Mouse (Mus musculus) neural tube, embryonic 12.5 days (tissue): Measurements from ENCODE around the gene Prkd2. TPM values are rescaled to one million over a fixed set of nuclear protein-coding genes. Genes with fewer than 3 reads are reported as not detected.

Experiments
- ATAC-seq: fragments of 200-750 bp; cut with Nextera tagmentation; 2 replicates; pipeline ENCODE4 v1.8.0; 2017; ENCODE audit warnings: low read depth, mild to moderate bottlenecking, moderate TSS enrichment, moderate library complexity; ENCODE audit not compliant: low FRiP score
- H3K27ac ChIP-seq: fragments of 300-500 bp; sonication (generic); 2 replicates; pipeline ENCODE4 v1.5.1; 2016
- H3K27me3 ChIP-seq: fragments of 300-500 bp; sonication (generic); replicated peaks from 2 replicates; pipeline ENCODE4 v1.6.1; 2016; ENCODE audit warnings: mild to moderate bottlenecking
- H3K36me3 ChIP-seq: fragments of 300-500 bp; sonication (generic); 2 replicates; pipeline ENCODE4 v1.6.1; 2016; ENCODE audit warnings: mild to moderate bottlenecking
- H3K4me1 ChIP-seq: fragments of 300-500 bp; sonication (generic); 2 replicates; pipeline ENCODE4 v1.6.1; 2016
- H3K4me2 ChIP-seq: fragments of 300-500 bp; sonication (generic); replicated peaks from 2 replicates; pipeline ENCODE4 v1.6.1; 2016; ENCODE audit warnings: mild to moderate bottlenecking
- H3K4me3 ChIP-seq: fragments of 300-500 bp; sonication (generic); 2 replicates; pipeline ENCODE4 v1.5.1; 2016
- H3K9ac ChIP-seq: fragments of 300-500 bp; sonication (generic); 2 replicates; pipeline ENCODE4 v1.6.1; 2016; ENCODE audit warnings: mild to moderate bottlenecking
- H3K9me3 ChIP-seq: fragments of 300-500 bp; sonication (generic); 2 replicates; pipeline ENCODE4 v1.6.1; 2016; ENCODE audit warnings: mild to moderate bottlenecking
- WGBS: fragments of 180-500 bp; shearing (Covaris S2); methylation state at CpG from one replicate; pipeline ENCODE4 v1.1.7; 2016; 5-methylcytosine and 5-hydroxymethylcytosine counted together
- polyA plus RNA-seq: library from polyadenylated mRNA; unstranded; fragments of >200 nt; fragmentation: Nextera tagmentation; extraction: Ambion mirVana; gene quantifications from 2 replicates; pipeline ENCODE4 v1.2.1, GENCODE M21; 2016

The Prkd2 gene
- polyA plus RNA-seq, 1 experiment from 2014 or later: 10.4 TPM

- no peaks in the 10 kb centered on the region for H3K27me3 ChIP-seq
- ATAC-seq: no peak
- H3K36me3 ChIP-seq: peaks cover 27% of the 10 kb centered on the region
- no peak overlapping the region for H3K27ac ChIP-seq
- no peak overlapping the region for H3K9ac ChIP-seq
- WGBS: 95% methylated on average over 5 of the region's 5 CpGs
- no peaks in the 10 kb centered on the region for H3K9me3 ChIP-seq
- H3K4me2 ChIP-seq: no peak overlapping the region
- peaks cover 30% of the 10 kb centered on the region for H3K4me1 ChIP-seq
- no peak overlapping the region for H3K4me3 ChIP-seq
Measured at GRCm38 (mm10) chr7:16846775-16847174, 4.1 kb downstream of the Prkd2 start.

- Histone ChIP-seq H3K4me1 (peaks cover 24% of the 10 kb centered on the region), H3K9ac (no peak overlapping the region), H3K27ac (no peak overlapping the region), H3K4me2 (no peak overlapping the region), H3K4me3 (no peak overlapping the region), H3K9me3 (no peaks in the 10 kb centered on the region), H3K36me3 (peaks cover 25% of the 10 kb centered on the region), H3K27me3 (no peaks in the 10 kb centered on the region)
- WGBS: 87% methylated on average over 19 of the region's 19 CpGs
- no peak for ATAC-seq
Measured at GRCm38 (mm10) chr7:16847507-16847906, 4.8 kb downstream of the Prkd2 start.

GRCm38 (mm10) chr7:16848579-16848978, 5.9 kb downstream of the Prkd2 start:
- Histone ChIP-seq H3K9me3 (no peaks in the 10 kb centered on the region), H3K4me1 (peaks cover 22% of the 10 kb centered on the region), H3K27ac (no peak overlapping the region), H3K27me3 (no peaks in the 10 kb centered on the region), H3K9ac (no peak overlapping the region), H3K36me3 (peaks cover 32% of the 10 kb centered on the region), H3K4me2 (0 out of 2 replicates have a peak overlapping the region, but pooled peaks have one; percentile 9), H3K4me3 (no peak overlapping the region)
- no peak for ATAC-seq
- WGBS: 23% methylated on average over 17 of the region's 17 CpGs

GRCm38 (mm10) chr7:16851636-16852035, 8.9 kb downstream of the Prkd2 start:
- H3K27ac ChIP-seq: no peak overlapping the region
- WGBS: 88% methylated on average over 4 of the region's 4 CpGs
- H3K4me1 ChIP-seq: no peaks in the 10 kb centered on the region
- no peak overlapping the region for H3K4me3 ChIP-seq
- ATAC-seq: no peak
- no peak overlapping the region for H3K9ac ChIP-seq
- H3K4me2 ChIP-seq: no peak overlapping the region
- no peaks in the 10 kb centered on the region for H3K9me3 ChIP-seq
- peaks cover 61% of the 10 kb centered on the region for H3K36me3 ChIP-seq
- no peaks in the 10 kb centered on the region for H3K27me3 ChIP-seq

- no peak overlapping the region for H3K9ac ChIP-seq
- no peaks in the 10 kb centered on the region for H3K4me1 ChIP-seq
- H3K36me3 ChIP-seq: peaks cover 75% of the 10 kb centered on the region
- no peak overlapping the region for H3K4me2 ChIP-seq
- H3K27me3 ChIP-seq: no peaks in the 10 kb centered on the region
- no peak overlapping the region for H3K4me3 ChIP-seq
- H3K9me3 ChIP-seq: no peaks in the 10 kb centered on the region
- 90% methylated on average over 14 of the region's 14 CpGs for WGBS
- ATAC-seq: no peak
- H3K27ac ChIP-seq: no peak overlapping the region
Measured at GRCm38 (mm10) chr7:16853302-16853831, 10.7 kb downstream of the Prkd2 start.

- Histone ChIP-seq H3K36me3 (peaks cover 53% of the 10 kb centered on the region), H3K4me2 (no peak overlapping the region), H3K9me3 (no peaks in the 10 kb centered on the region), H3K4me3 (no peak overlapping the region), H3K27me3 (no peaks in the 10 kb centered on the region), H3K4me1 (no peaks in the 10 kb centered on the region), H3K9ac (no peak overlapping the region), H3K27ac (no peak overlapping the region)
- WGBS: 24% methylated on average over 17 of the region's 17 CpGs
- no peak for ATAC-seq
Measured at GRCm38 (mm10) chr7:16858336-16858735, 15.6 kb downstream of the Prkd2 start.

GRCm38 (mm10) chr7:16859902-16860651, 17.4 kb downstream of the Prkd2 start:
- no peaks in the 10 kb centered on the region for H3K27me3 ChIP-seq
- no peaks in the 10 kb centered on the region for H3K9me3 ChIP-seq
- H3K36me3 ChIP-seq: peaks cover 52% of the 10 kb centered on the region
- H3K27ac ChIP-seq: no peak overlapping the region
- no peak for ATAC-seq
- H3K4me3 ChIP-seq: no peak overlapping the region
- no peak overlapping the region for H3K9ac ChIP-seq
- no peaks in the 10 kb centered on the region for H3K4me1 ChIP-seq
- WGBS: 30% methylated on average over 5 of the region's 5 CpGs
- no peak overlapping the region for H3K4me2 ChIP-seq

- Histone ChIP-seq H3K36me3 (peaks cover 38% of the 10 kb centered on the region), H3K4me1 (peaks cover 10% of the 10 kb centered on the region; the same call in 1 of the 2 replicates), H3K4me3 (no peak overlapping the region), H3K9ac (no peak overlapping the region), H3K4me2 (no peak overlapping the region), H3K9me3 (no peaks in the 10 kb centered on the region), H3K27me3 (no peaks in the 10 kb centered on the region), H3K27ac (no peak overlapping the region)
- WGBS: 95% methylated on average over 3 of the region's 3 CpGs
- ATAC-seq: no peak
Measured at GRCm38 (mm10) chr7:16867488-16867887, 24.8 kb downstream of the Prkd2 start.

GRCm38 (mm10) chr7:16869497-16869896, 26.8 kb downstream of the Prkd2 start:
- Histone ChIP-seq H3K27me3 (no peaks in the 10 kb centered on the region), H3K9ac (peak overlapping the region; percentile 33; the same call in 1 of the 2 replicates), H3K27ac (0 out of 2 replicates have a peak overlapping the region, but pooled peaks have one; percentile 8), H3K4me2 (peak overlapping the region; percentile 51), H3K4me3 (peak overlapping the region; percentile 18; the same call in 1 of the 2 replicates), H3K4me1 (peaks cover 10% of the 10 kb centered on the region; the same call in 1 of the 2 replicates), H3K36me3 (peaks cover 28% of the 10 kb centered on the region), H3K9me3 (no peaks in the 10 kb centered on the region)
- whole genome bisulfite sequencing: 10% methylated on average over 16 of the region's 16 CpGs
- peak; percentile 93 for ATAC-seq

GRCm38 (mm10) chr7:16871600-16871999, 28.9 kb downstream of the Prkd2 start:
- Histone ChIP-seq H3K9ac (no peak overlapping the region), H3K36me3 (peaks cover 11% of the 10 kb centered on the region; the same call in 1 of the 2 replicates), H3K9me3 (no peaks in the 10 kb centered on the region), H3K27me3 (no peaks in the 10 kb centered on the region), H3K27ac (no peak overlapping the region), H3K4me3 (no peak overlapping the region), H3K4me1 (peaks cover 19% of the 10 kb centered on the region), H3K4me2 (no peak overlapping the region)
- 87% methylated on average over 10 of the region's 10 CpGs for WGBS
- no peak for ATAC-seq

GRCm38 (mm10) chr7:16872478-16872877, 29.8 kb downstream of the Prkd2 start:
- Histone ChIP-seq H3K27me3 (no peaks in the 10 kb centered on the region), H3K4me3 (no peak overlapping the region), H3K27ac (no peak overlapping the region), H3K9me3 (no peaks in the 10 kb centered on the region), H3K36me3 (peaks cover 5% of the 10 kb centered on the region; the same call in 1 of the 2 replicates), H3K4me1 (peaks cover 24% of the 10 kb centered on the region), H3K9ac (no peak overlapping the region), H3K4me2 (no peak overlapping the region)
- no peak for ATAC-seq
- 92% methylated on average over 9 of the region's 9 CpGs for WGBS

GRCm38 (mm10) chr7:16873392-16873791, 30.7 kb downstream of the Prkd2 start:
- Histone ChIP-seq H3K4me2 (0 out of 2 replicates have a peak overlapping the region, but pooled peaks have one; percentile 83), H3K27me3 (no peaks in the 10 kb centered on the region), H3K4me3 (no peak overlapping the region), H3K36me3 (peaks cover 3% of the 10 kb centered on the region; the same call in 1 of the 2 replicates), H3K4me1 (peaks cover 24% of the 10 kb centered on the region), H3K27ac (no peak overlapping the region), H3K9ac (no peak overlapping the region), H3K9me3 (no peaks in the 10 kb centered on the region)
- 92% methylated on average over 4 of the region's 4 CpGs for WGBS
- no peak for ATAC-seq
